Mouse (Mus musculus) brown adipose tissue, adult 24 weeks (tissue): ENCODE results near the gene Ift122. TPM values are rescaled to one million over a fixed set of nuclear protein-coding genes. Genes with fewer than 3 reads are reported as not detected.
A peak's percentile ranks its signal among the peaks of the same experiment; 100 is the strongest.

ENCODE experiments used
- H3K27ac ChIP-seq: fragments of 200-500 bp; replicated peaks from 2 replicates; pipeline ENCODE4 v1.5.1; 2012; ENCODE audit warnings: low read depth, mild to moderate bottlenecking, low read length
- H3K4me1 ChIP-seq: fragments of 200-500 bp; 2 replicates; pipeline ENCODE4 v1.6.1; 2012; ENCODE audit warnings: low read length, mixed read lengths; ENCODE audit not compliant: control insufficient read depth, insufficient read depth, insufficient read length
- H3K4me3 ChIP-seq: fragments of 200-500 bp; 2 replicates; pipeline ENCODE4 v1.5.1; 2012; ENCODE audit warnings: low read depth, mild to moderate bottlenecking, low read length, moderate library complexity; ENCODE audit not compliant: insufficient read depth
- polyA plus RNA-seq: library from polyadenylated mRNA; stranded (reverse); fragments of >200 nt; gene quantifications from 2 replicates; pipeline ENCODE4 v1.2.4, GENCODE M21; 2012; ENCODE audit not compliant: missing spikeins, insufficient read depth, insufficient read length

Ift122 gene
- polyA plus RNA-seq, 1 experiment: 3.7 TPM

GRCm38 (mm10) chr6:115830779-115831601 lies 22.3 kb upstream of the Ift122 start:
- Histone ChIP-seq H3K4me3 (no peak overlapping the region), H3K27ac (no peak overlapping the region), H3K4me1 (no peaks in the 10 kb centered on the region)

- Histone ChIP-seq H3K4me1 (no peaks in the 10 kb centered on the region), H3K4me3 (no peak overlapping the region), H3K27ac (no peak overlapping the region)
These were observed 21.0 kb upstream of the Ift122 start for GRCm38 (mm10) chr6:115832152-115832850.

GRCm38 (mm10) chr6:115833861-115834260 lies 19.4 kb upstream of the Ift122 start:
- Histone ChIP-seq H3K27ac (no peak overlapping the region), H3K4me3 (no peak overlapping the region)

GRCm38 (mm10) chr6:115838161-115838597 lies 15.1 kb upstream of the Ift122 start, which contains the start of gene Efcab12:
Gene Efcab12 (minus strand): TSS chr6:115838412.
- peak within 1 kb of the TSS; percentile 59 for H3K4me3 ChIP-seq
- no peaks in the 10 kb centered on the region for H3K4me1 ChIP-seq
- no peak within 1 kb of the TSS for H3K27ac ChIP-seq

More at GRCm38 (mm10) chr6:115833861-115834260, 19.4 kb upstream of the Ift122 start:
- no peaks in the 10 kb centered on the region for H3K4me1 ChIP-seq

GRCm38 (mm10) chr6:115838745-115839144 lies 14.5 kb upstream of the Ift122 start:
- Histone ChIP-seq H3K4me1 (no peaks in the 10 kb centered on the region), H3K4me3 (peak overlapping the region; percentile 59), H3K27ac (no peak overlapping the region)

- Histone ChIP-seq H3K4me3 (no peak overlapping the region), H3K4me1 (no peaks in the 10 kb centered on the region), H3K27ac (no peak overlapping the region)
These were observed 8.3 kb upstream of the Ift122 start for GRCm38 (mm10) chr6:115845006-115845405.

- Histone ChIP-seq H3K4me3 (no peak overlapping the region), H3K4me1 (no peaks in the 10 kb centered on the region), H3K27ac (no peak overlapping the region)
These were observed 6.4 kb upstream of the Ift122 start for GRCm38 (mm10) chr6:115846640-115847411.

GRCm38 (mm10) chr6:115848598-115849304 lies 4.5 kb upstream of the Ift122 start:
- Histone ChIP-seq H3K4me3 (no peak overlapping the region), H3K27ac (no peak overlapping the region), H3K4me1 (no peaks in the 10 kb centered on the region)

- Histone ChIP-seq H3K4me1 (no peaks in the 10 kb centered on the region), H3K27ac (0 out of 2 replicates have a peak overlapping the region, but pooled peaks have one; percentile 10), H3K4me3 (peak overlapping the region; percentile 55)
These were observed 702 bp upstream of the Ift122 start for GRCm38 (mm10) chr6:115852446-115853090.

- Histone ChIP-seq H3K27ac (no peak overlapping the region), H3K4me3 (peak overlapping the region; percentile 76; the same call in 1 of the 2 replicates)
These were observed 715 bp downstream of the Ift122 start for GRCm38 (mm10) chr6:115853985-115854384.

GRCm38 (mm10) chr6:115854432-115854831 lies 1.2 kb downstream of the Ift122 start:
- H3K4me1 ChIP-seq: no peaks in the 10 kb centered on the region
- H3K4me3 ChIP-seq: no peak overlapping the region
- no peak overlapping the region for H3K27ac ChIP-seq

More at GRCm38 (mm10) chr6:115853985-115854384, 715 bp downstream of the Ift122 start:
- no peaks in the 10 kb centered on the region for H3K4me1 ChIP-seq

- no peak overlapping the region for H3K4me3 ChIP-seq
- no peaks in the 10 kb centered on the region for H3K4me1 ChIP-seq
- H3K27ac ChIP-seq: no peak overlapping the region
These were observed 2.6 kb downstream of the Ift122 start for GRCm38 (mm10) chr6:115855733-115856360.

- Histone ChIP-seq H3K4me3 (no peak overlapping the region), H3K4me1 (no peaks in the 10 kb centered on the region), H3K27ac (no peak overlapping the region)
These were observed 3.1 kb downstream of the Ift122 start for GRCm38 (mm10) chr6:115856361-115856745.

- Histone ChIP-seq H3K4me3 (no peak overlapping the region), H3K27ac (no peak overlapping the region), H3K4me1 (no peaks in the 10 kb centered on the region)
These were observed 6.0 kb downstream of the Ift122 start for GRCm38 (mm10) chr6:115859258-115859657.
